Mouse (Mus musculus) CD4-positive, CD25-positive, alpha-beta regulatory T cell, adult 2 months (primary cell): ENCODE measurements around the gene Tie1.

Experiments used
- DNase-seq: peaks from one replicate; pipeline ENCODE4 v3.0.0-alpha.2; 2012; ENCODE audit warnings: low read depth, low spot score

The Tie1 gene

GRCm38 (mm10) chr4:118476773-118477530 is 12.9 kb downstream of the Tie1 start:
- DNase-seq = no peak

GRCm38 (mm10) chr4:118472687-118473086 is 17.2 kb downstream of the Tie1 start:
- no peak for DNase-seq

DNA sequence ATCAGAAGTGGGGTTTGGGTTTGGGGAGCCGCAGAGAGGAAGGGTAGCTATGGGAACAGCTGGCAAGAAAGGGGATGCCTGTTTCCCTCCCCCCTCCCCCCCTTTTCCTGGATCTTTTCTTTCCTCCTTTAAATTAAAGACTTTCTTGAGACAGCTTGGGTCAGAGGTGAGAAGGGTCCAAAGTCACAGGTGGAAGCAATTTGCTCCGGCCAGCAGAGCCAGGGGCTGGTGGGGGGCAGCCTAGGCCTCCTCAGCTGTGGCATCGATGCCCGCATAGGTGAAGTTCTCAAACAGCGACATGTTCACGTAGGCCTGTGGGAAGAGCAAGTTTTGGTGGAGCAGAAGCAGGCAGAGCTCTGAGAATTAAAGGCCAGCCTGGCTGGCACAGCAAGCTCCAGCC is 18.6 kb downstream of the Tie1 start:
- DNase-seq = no peak

DNA sequence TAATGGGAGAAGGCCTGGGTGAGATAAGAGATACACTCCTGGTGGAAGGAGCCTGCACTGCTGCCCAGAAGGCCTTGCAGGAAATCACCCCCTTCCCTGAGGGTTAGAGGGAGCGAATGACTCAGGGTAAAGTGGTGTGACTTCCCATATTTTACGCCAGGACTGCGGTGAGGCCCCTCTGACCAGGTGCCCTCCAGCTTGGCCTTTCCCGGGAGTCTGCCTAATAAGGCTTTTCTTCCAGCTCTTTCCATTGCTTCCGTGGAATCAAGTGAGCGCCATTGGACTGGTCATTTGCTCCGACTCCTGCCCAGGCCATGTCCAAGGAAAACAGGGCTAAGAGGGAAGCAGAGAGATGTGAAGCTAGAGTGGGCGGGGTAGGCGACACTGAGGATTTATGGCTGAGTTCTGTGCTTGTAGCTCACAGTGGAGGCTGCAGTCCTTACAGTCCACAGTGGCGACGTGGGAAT is 24.1 kb downstream of the Tie1 start:
- no peak for DNase-seq

DNA sequence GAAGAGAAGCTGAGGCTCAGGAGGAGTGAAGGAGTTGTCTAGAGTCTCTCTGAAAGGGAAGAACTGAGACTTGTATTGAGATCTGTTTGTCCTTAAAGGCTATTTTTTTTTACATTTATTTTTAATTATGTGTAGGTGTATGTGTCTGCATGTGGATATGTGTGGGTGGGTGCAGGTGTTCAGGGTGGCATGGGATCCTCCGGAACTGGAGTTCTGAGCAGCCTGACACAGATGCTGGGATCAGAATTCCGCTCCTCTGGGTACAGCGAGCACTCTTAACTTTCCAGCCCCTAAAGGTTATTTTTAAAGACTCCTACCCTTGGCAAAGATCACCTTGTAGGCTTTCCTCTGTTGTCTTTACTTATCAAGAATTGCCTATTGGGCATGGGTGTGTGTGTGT is 24.9 kb downstream of the Tie1 start:
- no peak for DNase-seq

- no peak for DNase-seq
Measured at GRCm38 (mm10) chr4:118457345-118457975, 32.4 kb downstream of the Tie1 start, which contains the start of gene Mpl. Gene Mpl, minus strand, starts transcription at chr4:118457513.

GRCm38 (mm10) chr4:118446415-118447153 is 43.3 kb downstream of the Tie1 start:
- DNase-seq = no peak

GRCm38 (mm10) chr4:118445781-118446414 is 44.0 kb downstream of the Tie1 start:
- DNase-seq = no peak

DNA sequence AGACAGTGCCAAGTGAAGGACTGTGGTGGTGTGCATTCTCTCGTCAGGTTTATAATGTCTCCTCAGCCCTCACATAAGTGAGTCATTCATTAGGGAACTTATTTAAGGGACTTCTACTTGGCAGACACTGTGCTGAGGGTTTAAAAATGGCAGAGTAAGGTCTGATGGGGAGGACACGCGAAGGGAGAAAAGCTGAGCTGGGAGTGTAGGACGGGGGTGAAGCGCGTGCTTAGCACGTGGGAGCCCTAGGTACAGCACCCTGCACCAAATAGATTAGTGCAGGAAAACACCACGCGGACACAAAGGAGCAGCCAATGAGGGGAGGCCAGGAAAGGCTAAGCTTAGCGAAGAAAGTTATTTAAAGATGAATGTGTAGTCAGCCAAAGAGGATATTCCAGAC is 44.8 kb downstream of the Tie1 start:
- no peak for DNase-seq

DNA sequence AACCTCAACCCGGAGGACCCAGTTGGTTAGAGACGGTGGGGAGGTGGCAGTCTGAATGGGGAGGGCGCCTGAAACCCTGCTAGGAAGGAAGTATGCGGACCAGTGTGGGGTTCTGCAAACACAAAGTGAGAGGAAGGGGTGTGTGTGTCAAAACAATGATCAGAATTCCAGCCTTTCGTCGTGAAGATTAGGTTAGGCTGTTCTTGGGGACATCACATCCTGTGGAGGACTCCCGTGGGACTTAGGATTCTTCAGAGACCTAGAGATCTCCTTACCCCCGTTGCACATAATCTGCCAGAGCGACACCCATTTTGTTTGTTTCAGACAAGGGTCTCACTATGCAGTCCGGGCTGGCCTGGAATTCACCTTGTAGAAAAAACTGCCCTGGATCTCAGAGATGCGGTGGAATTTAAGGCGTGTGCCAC is 52.0 kb downstream of the Tie1 start:
- DNase-seq = peak; percentile 52

DNA sequence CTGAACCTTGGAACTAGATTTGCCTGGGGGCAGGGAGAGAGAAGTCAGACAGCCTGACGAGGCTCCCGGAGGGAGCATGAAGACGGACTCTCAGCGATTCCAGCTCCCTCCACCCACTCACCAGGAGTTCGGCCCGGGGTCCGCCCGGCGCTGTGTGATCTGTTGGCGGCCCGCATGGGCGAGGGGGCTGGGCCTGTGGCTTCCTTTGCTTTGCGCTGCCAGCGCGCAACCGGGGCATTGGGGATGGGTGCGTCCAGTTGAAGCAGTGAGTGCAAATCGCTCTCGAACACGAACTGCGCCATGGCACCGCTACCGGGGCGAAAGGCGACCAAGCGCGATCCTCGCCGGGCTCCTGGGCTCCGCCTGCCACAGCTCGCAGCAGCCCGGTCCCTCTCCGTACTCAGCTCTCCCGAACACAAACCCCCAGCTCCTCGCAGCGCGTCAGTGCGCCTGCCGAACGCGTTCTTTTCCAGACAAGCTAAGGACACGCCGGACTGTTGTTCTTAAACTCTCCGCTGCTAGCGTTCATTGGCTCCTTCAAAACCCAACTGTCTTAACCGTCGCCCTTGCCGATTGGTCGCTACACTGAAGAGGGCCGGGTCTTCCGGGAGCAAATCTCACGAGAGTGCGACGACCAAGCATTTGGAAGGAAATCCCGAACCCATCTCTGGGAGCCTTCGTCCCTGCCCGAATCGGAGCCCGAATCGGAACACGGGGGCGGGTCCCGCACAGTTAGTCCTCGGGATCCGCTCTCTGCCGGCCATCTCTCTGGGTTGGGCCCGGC is 52.8 kb downstream of the Tie1 start, which contains the start of gene Cdc20:
Cdc20 (minus strand) TSS at position 533 of the 784 bp plus-strand sequence.
- peak; percentile 95 for DNase-seq

DNA sequence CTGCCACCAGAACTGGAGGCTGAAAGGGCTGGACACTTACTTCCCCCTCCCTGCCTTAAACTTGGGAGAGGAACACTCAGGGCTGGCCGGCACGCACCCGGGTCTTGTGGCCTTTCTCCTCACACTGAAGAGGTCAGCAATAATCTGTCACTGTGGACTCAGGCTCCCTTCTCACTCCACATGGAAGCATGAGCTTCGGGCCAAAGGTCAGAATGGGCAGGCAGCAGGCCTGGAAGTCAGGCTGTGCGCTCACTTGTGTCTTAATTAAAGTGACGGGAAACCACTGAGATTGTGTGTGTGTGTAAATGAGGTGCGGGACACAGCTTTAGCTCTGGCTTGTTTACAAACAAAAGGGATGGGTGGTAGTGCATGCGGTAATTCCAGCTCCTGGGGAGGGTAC is 57.5 kb downstream of the Tie1 start:
- no peak for DNase-seq

GRCm38 (mm10) chr4:118429215-118429895 is 60.5 kb downstream of the Tie1 start:
- DNase-seq = no peak

GRCm38 (mm10) chr4:118428531-118429214 is 61.2 kb downstream of the Tie1 start:
- peak; percentile 42 for DNase-seq

DNA sequence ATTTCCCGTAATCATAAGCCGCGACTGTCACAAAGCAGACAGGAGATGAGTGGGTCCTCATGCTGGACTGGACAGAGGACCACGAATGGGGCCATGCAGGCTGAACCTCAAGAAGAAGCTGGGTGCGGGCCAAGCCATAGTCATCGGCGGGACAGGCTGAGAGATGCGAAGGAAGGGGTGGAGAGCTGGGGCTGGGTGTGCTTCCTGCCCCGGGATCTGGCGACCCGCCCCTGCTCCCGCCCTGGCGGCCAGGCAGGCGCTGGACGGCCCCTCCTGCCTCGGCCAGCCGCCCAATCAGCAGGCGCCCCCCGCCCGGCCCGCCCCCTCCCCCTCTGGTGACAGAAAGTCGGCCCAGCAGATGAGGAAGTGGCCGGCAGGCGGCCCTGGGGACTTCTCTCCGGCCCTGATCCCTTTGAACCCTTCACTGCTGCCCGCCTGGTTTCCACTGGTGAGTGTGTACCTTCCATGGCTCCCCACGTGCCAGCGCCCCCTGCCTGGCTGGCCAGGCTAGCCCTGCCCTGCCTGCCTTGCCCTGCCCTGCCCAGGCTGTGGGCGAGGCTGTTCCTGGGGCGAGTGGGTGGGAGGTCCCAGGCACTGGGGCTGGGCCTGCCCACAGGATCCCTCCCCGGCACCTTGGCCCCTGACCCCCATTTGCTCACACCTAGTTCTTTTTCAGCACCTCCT is 62.0 kb downstream of the Tie1 start, which contains the start of gene Elovl1:
Elovl1 (plus strand) TSS at position 326 of the 684 bp plus-strand sequence.
- peak; percentile 88 for DNase-seq

DNA sequence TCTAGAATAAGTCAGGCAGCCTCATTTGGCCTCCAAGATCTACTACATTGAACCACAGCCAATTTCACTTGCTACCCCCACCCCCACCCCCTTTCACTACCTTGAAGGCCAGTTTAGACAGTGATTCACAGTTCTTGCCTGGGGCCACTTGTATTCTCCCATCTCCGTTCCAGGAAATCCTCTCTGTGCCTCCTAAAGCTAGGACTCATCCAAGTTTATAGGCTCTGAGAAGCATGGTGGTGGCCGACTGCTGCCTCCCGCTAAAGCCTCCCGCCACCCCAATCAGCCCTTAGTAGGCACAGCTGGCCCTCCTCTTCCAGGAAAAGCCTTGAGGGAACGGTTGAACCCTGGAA is 62.5 kb downstream of the Tie1 start:
- no peak for DNase-seq

- no peak for DNase-seq
Measured at GRCm38 (mm10) chr4:118425374-118425773, 64.5 kb downstream of the Tie1 start.

- DNase-seq = no peak
Measured at GRCm38 (mm10) chr4:118424541-118425160, 65.2 kb downstream of the Tie1 start.

- DNase-seq = no peak
Measured at GRCm38 (mm10) chr4:118421384-118421783, 68.5 kb downstream of the Tie1 start.
